Mouse (Mus musculus) lung, adult 2 months (tissue): ENCODE measurements around the gene Tagap.

ENCODE experiments used
- CTCF ChIP-seq: fragments of 200-500 bp; IDR thresholded peaks from 2 replicates; pipeline ENCODE4 v1.5.1; 2011; ENCODE audit warnings: mild to moderate bottlenecking, low read length, control low read depth; ENCODE audit not compliant: insufficient read depth
- POLR2A ChIP-seq: fragments of 200-500 bp; IDR thresholded peaks from 2 replicates; pipeline ENCODE4 v1.6.1; 2011; ENCODE audit warnings: low read depth, mild to moderate bottlenecking, control low read depth, low read length, borderline replicate concordance; ENCODE audit errors: extremely low read depth

DNA sequence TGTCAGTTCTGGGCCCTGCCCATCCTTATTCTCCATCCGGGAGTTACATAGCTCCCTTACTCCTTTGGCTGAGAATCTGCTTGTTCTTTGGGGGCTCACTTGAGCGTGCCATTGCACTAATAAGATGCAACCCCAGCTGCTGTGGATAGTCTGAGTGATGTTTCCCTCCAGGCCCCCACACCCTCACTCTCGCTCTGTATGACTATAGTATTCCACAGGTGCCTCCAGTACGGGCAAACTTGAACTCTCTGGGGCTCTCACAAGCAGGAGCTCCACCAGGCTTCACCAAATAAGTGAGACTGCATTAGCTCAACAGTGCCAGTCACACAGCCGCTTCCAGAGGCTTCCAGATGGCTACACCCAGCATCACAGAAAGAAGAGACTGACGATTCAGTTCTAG is 37.5 kb upstream of the Tagap start:
- TF ChIP-seq POLR2A: no peak
- TF ChIP-seq CTCF: no peak
